Mouse (Mus musculus) heart, embryonic 14.5 days (tissue): ENCODE results near the gene Naa11. TPM values are rescaled to one million over a fixed set of nuclear protein-coding genes. Genes with fewer than 3 reads are reported as not detected.

Experiments used
- ATAC-seq: fragments of 200-750 bp; cut with Nextera tagmentation; 2 replicates; pipeline ENCODE4 v1.8.0; 2017; ENCODE audit warnings: low read depth, moderate TSS enrichment; ENCODE audit not compliant: insufficient number of reproducible peaks, insufficient read depth, low FRiP score
- H3K27ac ChIP-seq, 2 experiments: fragments of 200-500 bp in 1 of 2; fragments of 300-500 bp in 1 of 2; sonication (generic) in 1 of 2; replicated peaks in 1 of 2; 2 replicates each; pipeline ENCODE4 v1.5.1; 2012 to 2014; ENCODE audit warnings: low read depth in 2 of 2, low read length in 2 of 2, control low read depth in 1 of 2, mild to moderate bottlenecking in 1 of 2, mixed read lengths in 1 of 2; ENCODE audit not compliant: control insufficient read depth in 1 of 2, insufficient read depth in 1 of 2
- H3K27me3 ChIP-seq: fragments of 300-500 bp; sonication (generic); 2 replicates; pipeline ENCODE4 v1.6.1; 2014; ENCODE audit warnings: mild to moderate bottlenecking, low read length, control low read depth; ENCODE audit not compliant: control insufficient read depth, insufficient read depth
- H3K36me3 ChIP-seq: fragments of 300-500 bp; sonication (generic); 2 replicates; pipeline ENCODE4 v1.6.1; 2014; ENCODE audit warnings: mild to moderate bottlenecking, control low read depth, low read length, mixed read lengths; ENCODE audit not compliant: control insufficient read depth, insufficient read depth
- H3K4me1 ChIP-seq, 2 experiments: fragments of 200-500 bp in 1 of 2; fragments of 300-500 bp in 1 of 2; sonication (generic) in 1 of 2; 2 replicates each; pipeline ENCODE4 v1.6.1; 2012 to 2014; ENCODE audit warnings: low read length in 2 of 2, control low read depth in 1 of 2, mixed read lengths in 1 of 2; ENCODE audit not compliant: control insufficient read depth in 2 of 2, insufficient read depth in 2 of 2
- H3K4me2 ChIP-seq: fragments of 300-500 bp; sonication (generic); 2 replicates; pipeline ENCODE4 v1.6.1; 2014; ENCODE audit warnings: mild to moderate bottlenecking, low read length
- H3K4me3 ChIP-seq, 2 experiments: fragments of 200-500 bp in 1 of 2; fragments of 300-500 bp in 1 of 2; sonication (generic) in 1 of 2; 2 replicates each; pipeline ENCODE4 v1.5.1; 2012 to 2014; ENCODE audit warnings: low read length in 2 of 2, mild to moderate bottlenecking in 2 of 2, control low read depth in 1 of 2, low read depth in 1 of 2, moderate library complexity in 1 of 2; ENCODE audit not compliant: control insufficient read depth in 1 of 2, insufficient read depth in 1 of 2
- H3K9ac ChIP-seq: fragments of 300-500 bp; sonication (generic); 2 replicates; pipeline ENCODE4 v1.6.1; 2014; ENCODE audit warnings: mild to moderate bottlenecking, low read length
- H3K9me3 ChIP-seq: fragments of 300-500 bp; sonication (generic); 2 replicates; pipeline ENCODE4 v1.6.1; 2016; ENCODE audit warnings: low read length, control low read depth; ENCODE audit not compliant: control insufficient read depth
- WGBS: fragments of 180-500 bp; shearing (Covaris S2); extraction: QIAGEN DNeasy Blood & Tissue Kit; methylation state at CpG from one replicate; pipeline ENCODE4 v1.1.7; 2014; 5-methylcytosine and 5-hydroxymethylcytosine counted together
- polyA plus RNA-seq: library from polyadenylated mRNA; unstranded; fragments of >200 nt; fragmentation: Nextera tagmentation; extraction: Ambion mirVana; gene quantifications from 2 replicates; pipeline ENCODE4 v1.2.1, GENCODE M21; 2014

Gene Naa11
- polyA plus RNA-seq, 1 experiment from 2014 or later, result not detected

- no peak for ATAC-seq
- H3K9me3 ChIP-seq, result 0 out of 2 replicates have a peak, but pooled peaks cover 3% of the 10 kb centered on the region
- H3K4me1 ChIP-seq, result no peaks in the 10 kb centered on the region
- H3K9ac ChIP-seq, result no peak overlapping the region
- no peak overlapping the region for H3K27ac ChIP-seq
- no peak overlapping the region for H3K4me2 ChIP-seq
- no peaks in the 10 kb centered on the region for H3K27me3 ChIP-seq
- no peak overlapping the region for H3K4me3 ChIP-seq
- WGBS, result 64% methylated on average over 4 of the region's 4 CpGs
- H3K36me3 ChIP-seq, result no peaks in the 10 kb centered on the region
Observed at GRCm38 (mm10) chr5:97409234-97409704, 17.1 kb upstream of the Naa11 start.

- Histone ChIP-seq H3K4me1 (no peaks in the 10 kb centered on the region), H3K9ac (no peak overlapping the region)
- ATAC-seq, result no peak
Observed at GRCm38 (mm10) chr5:97401042-97401441, 8.9 kb upstream of the Naa11 start.

GRCm38 (mm10) chr5:97397585-97397984, 5.4 kb upstream of the Naa11 start:
- H3K4me2 ChIP-seq, result no peak overlapping the region
- no peak overlapping the region for H3K4me3 ChIP-seq
- no peaks in the 10 kb centered on the region for H3K36me3 ChIP-seq
- no peak overlapping the region for H3K9ac ChIP-seq
- H3K27ac ChIP-seq, result no peak overlapping the region
- WGBS, result 87% methylated on average over 4 of the region's 4 CpGs
- H3K9me3 ChIP-seq, result no peaks in the 10 kb centered on the region
- no peak for ATAC-seq
- no peaks in the 10 kb centered on the region for H3K4me1 ChIP-seq
- H3K27me3 ChIP-seq, result no peaks in the 10 kb centered on the region

More at GRCm38 (mm10) chr5:97401042-97401441, 8.9 kb upstream of the Naa11 start:
- H3K4me2 ChIP-seq, result no peak overlapping the region
- H3K27ac ChIP-seq, result no peak overlapping the region
- no peaks in the 10 kb centered on the region for H3K36me3 ChIP-seq
- no peaks in the 10 kb centered on the region for H3K9me3 ChIP-seq
- H3K4me3 ChIP-seq, result no peak overlapping the region
- no peaks in the 10 kb centered on the region for H3K27me3 ChIP-seq

GRCm38 (mm10) chr5:97387622-97388021, 4.6 kb downstream of the Naa11 start:
- no peaks in the 10 kb centered on the region for H3K36me3 ChIP-seq
- no peaks in the 10 kb centered on the region for H3K9me3 ChIP-seq
- H3K9ac ChIP-seq, result peak overlapping the region; percentile 7; the same call in 1 of the 2 replicates
- no peak for ATAC-seq
- no peaks in the 10 kb centered on the region for H3K27me3 ChIP-seq
- peak overlapping the region; percentile 16 to 24; a peak in 3 of 4 replicates for H3K4me3 ChIP-seq
- WGBS, result 18% methylated on average over 6 of the region's 6 CpGs
- 0 out of 4 replicates have a peak overlapping the region, but pooled peaks of 1 of the 2 experiments have one; percentile 35 for H3K27ac ChIP-seq
- peak overlapping the region; percentile 60 for H3K4me2 ChIP-seq
- H3K4me1 ChIP-seq, result peaks cover 0 to 12% of the 10 kb centered on the region in 2 experiments

- no peak overlapping the region for H3K4me2 ChIP-seq
- H3K27ac ChIP-seq, result no peak overlapping the region
- no peak overlapping the region for H3K4me3 ChIP-seq
- H3K9ac ChIP-seq, result no peak overlapping the region
- ATAC-seq, result no peak
- H3K4me1 ChIP-seq, result peaks cover 0 to 7% of the 10 kb centered on the region in 2 experiments
- no peaks in the 10 kb centered on the region for H3K9me3 ChIP-seq
- no peaks in the 10 kb centered on the region for H3K36me3 ChIP-seq
- WGBS, result 54% methylated on average over 4 of the region's 4 CpGs
- H3K27me3 ChIP-seq, result no peaks in the 10 kb centered on the region
Observed at GRCm38 (mm10) chr5:97384399-97384798, 7.8 kb downstream of the Naa11 start.

- Histone ChIP-seq H3K9me3 (no peaks in the 10 kb centered on the region), H3K4me2 (no peak overlapping the region), H3K4me3 (no peak overlapping the region), H3K27me3 (no peaks in the 10 kb centered on the region), H3K27ac (no peak overlapping the region), H3K36me3 (no peaks in the 10 kb centered on the region), H3K9ac (no peak overlapping the region), H3K4me1 (peaks cover 0 to under 1% of the 10 kb centered on the region in 2 experiments; a peak in 2 of 4 replicates)
- 69% methylated on average over 14 of the region's 14 CpGs for WGBS
- no peak for ATAC-seq
Observed at GRCm38 (mm10) chr5:97382548-97383222, 9.5 kb downstream of the Naa11 start.

- no peak for ATAC-seq
- Histone ChIP-seq H3K9ac (no peak overlapping the region), H3K4me1 (no peaks in the 10 kb centered on the region), H3K4me2 (no peak overlapping the region), H3K36me3 (no peaks in the 10 kb centered on the region), H3K27me3 (no peaks in the 10 kb centered on the region), H3K9me3 (no peaks in the 10 kb centered on the region), H3K27ac (no peak overlapping the region), H3K4me3 (no peak overlapping the region)
- 37% methylated on average over 3 of the region's 3 CpGs for WGBS
Observed at GRCm38 (mm10) chr5:97379976-97380375, 12.2 kb downstream of the Naa11 start.
